14 mouse cellular contexts compared by ENCODE assay signal in genomic region chr12:8659406-8660279, GRCm38 (mm10). TPM values are rescaled to one million over a fixed set of nuclear protein-coding genes. Genes with fewer than 3 reads are reported as not detected.
DNase-seq lines count a peak whose midpoint lies in the region; ATAC-seq and TF ChIP-seq lines count a peak whose summit lies in the region.
"Had no signal": no experiment of that assay in that cellular context is flagged by ENCODE, and none has a peak within 500 bp of the region (broad histone marks: within the 10 kb centered on the region; RNA-seq: fewer than 3 reads in every experiment).

No protein-coding gene starts in this region.

- in situ Hi-C loops in CH12.LX (cut with MboI; ENCODE audit: low pct_ligation_motif_present, low pct_unique_long_range_greater_than_20kb, low sequenced_read_pairs) = no loop called here

- no peak for TF ChIP-seq CTCF in CH12.LX (conservative IDR thresholded peaks at IDR 0.05 in 1 of 2, IDR thresholded peaks at IDR 0.05 in 1 of 2; ENCODE audit: low read depth in 2 of 2, low read length in 2 of 2)

- no peaks in the 10 kb centered on the region for H3K4me1 ChIP-seq in midbrain, embryonic 11.5 days (ENCODE audit: control insufficient read depth, insufficient read depth, low read length)
- no peaks in the 10 kb centered on the region for H3K4me1 ChIP-seq in midbrain, embryonic 10.5 days
- H3K4me1 ChIP-seq in CH12.LX (ENCODE audit: control insufficient read depth in 1 of 2, insufficient read depth in 2 of 2) = peaks cover 28 to 29% of the 10 kb centered on the region in 2 experiments
- H3K4me1 ChIP-seq in liver, embryonic 13.5 days (replicated peaks) = peaks cover 12% of the 10 kb centered on the region; the same call in 1 of the 2 replicates
- H3K4me1 ChIP-seq: forebrain, embryonic 15.5 days; hindbrain, embryonic 15.5 days had no signal

- dilution Hi-C loops in CH12.LX (cut with MboI; ENCODE audit: extremely low pct_ligation_motif_present, extremely low pct_unique_long_range_greater_than_20kb, low sequenced_read_pairs) = no loop called here

- no peak overlapping the region for H3K9ac ChIP-seq in midbrain, embryonic 11.5 days (ENCODE audit: low read length)
- peak overlapping the region; percentile 46; the same call in 1 of the 2 replicates for H3K9ac ChIP-seq in CH12.LX (ENCODE audit: insufficient read depth, low read depth)
- no peak overlapping the region for H3K9ac ChIP-seq in liver, embryonic 13.5 days
- H3K9ac ChIP-seq: forebrain, embryonic 15.5 days; heart, embryonic 13.5 days; hindbrain, embryonic 15.5 days had no signal

- TF ChIP-seq POLR2A in CH12.LX (IDR thresholded peaks at IDR 0.05; ENCODE audit: low read depth, low read length) = no peak

- no peak overlapping the region for H3K27ac ChIP-seq in midbrain, embryonic 11.5 days (ENCODE audit: low read depth, low read length)
- H3K27ac ChIP-seq in midbrain, embryonic 10.5 days (replicated peaks) = no peak overlapping the region
- H3K27ac ChIP-seq in CH12.LX (ENCODE audit: insufficient read depth, low read depth) = peak overlapping the region; percentile 70
- H3K27ac ChIP-seq in liver, embryonic 13.5 days = no peak overlapping the region
- H3K27ac ChIP-seq: forebrain, embryonic 15.5 days; heart, embryonic 13.5 days; hindbrain, embryonic 15.5 days had no signal

- H3K79me2 ChIP-seq in CH12.LX (replicated peaks; ENCODE audit: control insufficient read depth, extremely low read depth, insufficient read depth, poor library complexity, severe bottlenecking) = no peaks in the 10 kb centered on the region

- no peak overlapping the region for H3K4me3 ChIP-seq in midbrain, embryonic 11.5 days (ENCODE audit: low read depth, low read length)
- no peak overlapping the region for H3K4me3 ChIP-seq in midbrain, embryonic 10.5 days
- no peak overlapping the region for H3K4me3 ChIP-seq in CH12.LX (replicated peaks in 1 of 3; ENCODE audit: low read depth in 2 of 3, low read length in 2 of 3, poor library complexity in 1 of 3)
- H3K4me3 ChIP-seq in liver, embryonic 13.5 days (replicated peaks) = no peak overlapping the region
- H3K4me3 ChIP-seq: forebrain, embryonic 15.5 days; heart, embryonic 13.5 days; hindbrain, embryonic 15.5 days had no signal

- H3K9me3 ChIP-seq in midbrain, embryonic 11.5 days (ENCODE audit: control insufficient read depth, low read length) = no peaks in the 10 kb centered on the region
- no peaks in the 10 kb centered on the region for H3K9me3 ChIP-seq in midbrain, embryonic 10.5 days (replicated peaks)
- H3K9me3 ChIP-seq in CH12.LX (replicated peaks; ENCODE audit: low read length) = no peaks in the 10 kb centered on the region
- no peaks in the 10 kb centered on the region for H3K9me3 ChIP-seq in liver, embryonic 13.5 days (replicated peaks)
- H3K9me3 ChIP-seq: forebrain, embryonic 15.5 days; heart, embryonic 13.5 days; hindbrain, embryonic 15.5 days had no signal

- no peaks in the 10 kb centered on the region for H3K27me3 ChIP-seq in midbrain, embryonic 11.5 days (ENCODE audit: control insufficient read depth, insufficient read depth, low read length)
- no peaks in the 10 kb centered on the region for H3K27me3 ChIP-seq in midbrain, embryonic 10.5 days (ENCODE audit: low read depth, poor library complexity, severe bottlenecking)
- no peaks in the 10 kb centered on the region for H3K27me3 ChIP-seq in CH12.LX (replicated peaks)
- H3K27me3 ChIP-seq in liver, embryonic 13.5 days = no peaks in the 10 kb centered on the region
- H3K27me3 ChIP-seq: forebrain, embryonic 15.5 days; heart, embryonic 13.5 days; hindbrain, embryonic 15.5 days had no signal

- WGBS in midbrain, embryonic 11.5 days = 83% methylated on average over 15 of the region's 15 CpGs
- WGBS in midbrain, embryonic 10.5 days = 90% methylated on average over 15 of the region's 15 CpGs
- 32% methylated on average over 15 of the region's 15 CpGs for WGBS in liver, embryonic 13.5 days (ENCODE audit: insufficient replicate concordance)

- no peaks in the 10 kb centered on the region for H3K36me3 ChIP-seq in midbrain, embryonic 11.5 days (ENCODE audit: control insufficient read depth, insufficient read depth, low read length)
- H3K36me3 ChIP-seq in midbrain, embryonic 10.5 days = no peaks in the 10 kb centered on the region
- H3K36me3 ChIP-seq in CH12.LX (replicated peaks in 1 of 2; ENCODE audit: control insufficient read depth in 1 of 2, insufficient read depth in 1 of 2, low read length in 1 of 2) = no peaks in the 10 kb centered on the region
- H3K36me3 ChIP-seq in liver, embryonic 13.5 days = no peaks in the 10 kb centered on the region
- H3K36me3 ChIP-seq: forebrain, embryonic 15.5 days; heart, embryonic 13.5 days; hindbrain, embryonic 15.5 days had no signal

- DNase-seq in midbrain, embryonic 11.5 days (ENCODE audit: low spot score, missing footprints) = peak; percentile 37
- no peak for DNase-seq in midbrain, embryonic 10.5 days (ENCODE audit: low spot score)
- DNase-seq in CH12.LX (ENCODE audit: extremely low read depth) = peak; percentile 45
- no peak for DNase-seq in liver, embryonic 13.5 days
- DNase-seq in natural killer cell, adult 2 months (ENCODE audit: low spot score in 2 of 2) = peak; percentile 51 to 56
- DNase-seq in embryo, embryonic 10.5 days (ENCODE audit: low spot score) = no peak
- DNase-seq in urinary bladder, postnatal 25 days (ENCODE audit: low spot score) = no peak
- no peak for DNase-seq in gastrocnemius, adult 8-10 months (ENCODE audit: low spot score in 2 of 2)
- DNase-seq: adrenal gland, adult 8-10 months; gastrocnemius, postnatal 10 days; thymus, postnatal 36 days had no signal

- TF ChIP-seq RAD21 in CH12.LX (IDR thresholded peaks at IDR 0.05; ENCODE audit: low read depth, low read length) = no peak

- H3K4me2 ChIP-seq in midbrain, embryonic 11.5 days = no peak overlapping the region
- H3K4me2 ChIP-seq in CH12.LX (ENCODE audit: insufficient read depth, low read depth, poor library complexity, severe bottlenecking) = peak overlapping the region; percentile 64
- H3K4me2 ChIP-seq in liver, embryonic 13.5 days = 0 out of 2 replicates have a peak overlapping the region, but pooled peaks have one; percentile 10
- H3K4me2 ChIP-seq: forebrain, embryonic 15.5 days; heart, embryonic 13.5 days; hindbrain, embryonic 15.5 days had no signal

- no peak for ATAC-seq in midbrain, embryonic 11.5 days (ENCODE audit: low FRiP score)
- ATAC-seq in liver, embryonic 13.5 days (ENCODE audit: low read depth) = no peak
- ATAC-seq: forebrain, embryonic 15.5 days had no signal

- TF ChIP-seq EP300 in CH12.LX (IDR thresholded peaks at IDR 0.05; ENCODE audit: low read length) = peak; percentile 53; the same call in 1 of the 2 replicates

TF ChIP-seq in CH12.LX, 34 proteins besides CTCF, POLR2A, EP300 and RAD21 (continues in another document):
- TF ChIP-seq MYC (IDR thresholded peaks at IDR 0.05; ENCODE audit: low read depth, low read length) (0 out of 2 replicates have a peak, but pooled peaks have one; percentile 13), MEF2A (IDR thresholded peaks at IDR 0.05; ENCODE audit: borderline replicate concordance, low read depth, low read length) (no peak), TCF12 (IDR thresholded peaks at IDR 0.05; ENCODE audit: low read depth, low read length) (0 out of 2 replicates have a peak, but pooled peaks have one; percentile 25), POLR2AphosphoS2 (IDR thresholded peaks at IDR 0.05; ENCODE audit: low read depth, low read length) (no peak), UBTF (IDR thresholded peaks at IDR 0.05; ENCODE audit: low read depth, low read length) (no peak), CHD1 (IDR thresholded peaks at IDR 0.05; ENCODE audit: low read depth, low read length) (no peak), BHLHE40 (IDR thresholded peaks at IDR 0.05; ENCODE audit: low read depth, low read length) (no peak), TBP (conservative IDR thresholded peaks at IDR 0.05; ENCODE audit: low read depth, low read length) (no peak), JUND (conservative IDR thresholded peaks at IDR 0.05; ENCODE audit: low read depth, low read length) (no peak; the same call in 1 of the 2 replicates), NELFE (IDR thresholded peaks at IDR 0.05; ENCODE audit: low read depth, low read length) (no peak), ZNF384 (IDR thresholded peaks at IDR 0.05; ENCODE audit: low read depth, low read length) (no peak), MAFK (IDR thresholded peaks at IDR 0.05; ENCODE audit: insufficient replicate concordance, low read length) (no peak), RCOR1 (conservative IDR thresholded peaks at IDR 0.05; ENCODE audit: low read depth, low read length) (no peak), JUN (IDR thresholded peaks at IDR 0.05; ENCODE audit: insufficient read depth, low read depth, low read length) (no peak), ETS1 (conservative IDR thresholded peaks at IDR 0.05; ENCODE audit: low read depth, low read length) (no peak), GABPA (IDR thresholded peaks at IDR 0.05; ENCODE audit: insufficient replicate concordance, low read depth, low read length) (no peak), NRF1 (IDR thresholded peaks at IDR 0.05; ENCODE audit: low read depth, low read length) (no peak), E2F4 (IDR thresholded peaks at IDR 0.05; ENCODE audit: insufficient replicate concordance, low read depth, low read length) (no peak), KAT2A (IDR thresholded peaks at IDR 0.05; ENCODE audit: insufficient replicate concordance, low read length) (no peak), ELF1 (IDR thresholded peaks at IDR 0.05; ENCODE audit: low read depth, low read length) (peak; percentile 64; the same call in 1 of the 2 replicates), HCFC1 (IDR thresholded peaks at IDR 0.05; ENCODE audit: low read depth, low read length) (no peak), SIN3A (IDR thresholded peaks at IDR 0.05; ENCODE audit: low read length) (no peak), USF1 (IDR thresholded peaks at IDR 0.05; ENCODE audit: low read depth, low read length) (no peak), CHD2 (IDR thresholded peaks at IDR 0.05; ENCODE audit: low read length) (no peak), ZC3H11A (IDR thresholded peaks at IDR 0.05; ENCODE audit: low read depth, low read length) (no peak), MXI1 (IDR thresholded peaks at IDR 0.05; ENCODE audit: low read depth, low read length) (no peak), USF2 (conservative IDR thresholded peaks at IDR 0.05; ENCODE audit: low read depth, low read length) (no peak), ZKSCAN1 (IDR thresholded peaks at IDR 0.05; ENCODE audit: borderline replicate concordance, low read depth, low read length) (no peak)

RNA-seq across cellular contexts. Expression of gene Pum2, which starts 14.3 kb away (rescaled TPM):
- polyA plus RNA-seq in midbrain, embryonic 11.5 days (2014; fragmentation: Nextera tagmentation; extraction: Ambion mirVana) = 79.1 and 82.5 TPM in 2 replicates
- 67.4 TPM in 2 replicates for polyA plus RNA-seq in midbrain, embryonic 10.5 days (2016; fragmentation: Nextera tagmentation; extraction: Ambion mirVana)
- total RNA-seq in CH12.LX (2012; rRNA removed) (52.9 and 61.0 TPM in 2 replicates), CH12.LX (2014; rRNA removed) (90.2 and 97.5 TPM in 2 replicates)
- polyA plus RNA-seq in CH12.LX (2012; ENCODE audit: insufficient read length, low read depth) = 62.7 and 75.4 TPM in 2 replicates
- 18.0 and 21.4 TPM in 2 replicates for polyA plus RNA-seq in liver, embryonic 13.5 days (2015; fragmentation: Nextera tagmentation; extraction: Ambion mirVana)
- total RNA-seq in gastrocnemius, adult 8-10 months (2022) = 10 to 100 TPM; 80.0 to 94.9 (median 88.2) TPM

Comparison
In these comparisons a context has a peak if more than half of its experiments do, and no peak if none do; other contexts are left out.
1. DNase-seq: peak in midbrain, embryonic 11.5 days (single experiment), CH12.LX (single experiment) and natural killer cell, adult 2 months (2 of 2); none in midbrain, embryonic 10.5 days (single experiment), liver, embryonic 13.5 days (single experiment), embryo, embryonic 10.5 days (single experiment), urinary bladder, postnatal 25 days (single experiment) and gastrocnemius, adult 8-10 months (0 of 2).